Mouse (Mus musculus): Measurements from ENCODE around the gene Izumo1r.

Gene Izumo1r

DNA sequence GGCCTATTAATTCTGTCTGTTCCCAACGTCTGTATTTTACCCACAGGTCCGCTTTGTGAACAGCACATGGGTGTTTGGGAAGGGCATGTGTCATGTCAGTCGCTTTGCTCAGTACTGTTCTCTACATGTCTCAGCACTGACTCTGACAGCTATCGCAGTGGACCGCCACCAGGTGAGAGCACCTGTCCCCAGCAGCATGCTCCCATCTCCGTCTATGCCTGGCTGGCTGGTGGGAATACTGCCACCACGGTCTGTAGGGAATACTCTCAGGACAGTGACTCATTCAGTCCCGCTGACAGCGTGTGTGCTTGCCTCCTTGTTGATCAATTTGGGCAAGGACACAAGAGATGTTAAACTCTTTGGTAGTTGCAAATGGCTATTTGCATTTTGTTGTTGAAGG, 39.0 kb downstream of the Izumo1r start:
- no peak for DNase-seq

DNA sequence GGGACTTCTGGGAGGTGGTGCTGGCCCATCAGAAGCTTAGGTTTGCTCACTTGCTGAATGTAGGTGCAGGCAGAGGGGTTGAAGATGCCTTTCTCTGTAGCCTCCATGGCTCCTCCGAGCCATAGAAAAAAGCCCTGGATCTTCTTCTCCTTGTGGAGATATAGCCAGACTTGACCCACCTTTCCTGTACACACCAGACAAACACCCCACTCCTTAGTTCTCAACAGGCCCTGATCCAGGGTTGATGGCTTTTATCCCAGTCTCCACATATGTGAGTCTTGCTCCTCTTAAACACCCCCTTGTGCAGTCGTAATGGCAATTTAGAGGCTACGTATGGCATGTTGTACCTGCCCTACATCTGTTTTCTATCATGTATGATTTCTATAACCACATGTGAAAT, 40.6 kb downstream of the Izumo1r start:
- no peak for DNase-seq

DNA sequence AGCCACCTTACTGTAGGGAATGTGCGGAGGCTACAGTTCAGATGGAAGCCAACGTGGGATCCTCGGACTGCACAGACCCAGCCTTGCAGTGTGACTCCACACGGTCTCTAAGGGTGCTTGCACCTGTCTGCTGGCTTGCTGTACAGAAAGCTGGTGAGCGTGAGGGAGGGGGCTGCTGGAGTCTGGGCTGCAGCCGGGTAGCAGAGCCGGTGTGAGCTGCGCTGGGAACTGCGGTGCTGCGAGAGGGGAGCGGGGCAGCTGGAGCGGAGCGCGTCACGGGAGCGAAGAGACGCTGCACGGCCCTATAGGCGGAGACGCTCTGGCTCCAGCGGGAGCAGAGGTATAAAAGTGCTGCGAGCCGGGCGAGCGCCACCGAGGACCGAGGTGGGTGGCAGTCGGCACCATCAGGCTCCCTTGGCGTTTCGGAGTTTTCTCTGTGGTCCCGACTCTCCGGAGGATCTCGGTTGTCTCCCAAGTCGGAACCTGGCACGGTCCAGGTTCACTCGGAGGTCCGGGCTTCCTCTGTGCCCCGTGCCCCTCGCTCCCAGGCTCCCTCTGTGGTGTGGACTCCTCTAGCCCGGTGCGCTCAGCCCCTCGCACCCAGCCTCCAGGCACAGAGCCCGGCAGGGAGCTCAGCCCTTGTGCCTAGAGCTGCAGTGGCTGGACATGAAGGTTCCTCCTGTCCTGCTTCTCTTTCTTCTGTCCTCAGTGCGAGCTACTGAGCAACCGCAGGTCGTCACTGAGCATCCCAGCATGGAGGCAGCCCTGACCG, 43.7 kb downstream of the Izumo1r start, which contains the start of gene Gpr83:
Gene Gpr83, plus strand, starts transcription at position 343 of the 772 bp plus-strand sequence.
- peak; percentile 38 to 67 for DNase-seq

DNA sequence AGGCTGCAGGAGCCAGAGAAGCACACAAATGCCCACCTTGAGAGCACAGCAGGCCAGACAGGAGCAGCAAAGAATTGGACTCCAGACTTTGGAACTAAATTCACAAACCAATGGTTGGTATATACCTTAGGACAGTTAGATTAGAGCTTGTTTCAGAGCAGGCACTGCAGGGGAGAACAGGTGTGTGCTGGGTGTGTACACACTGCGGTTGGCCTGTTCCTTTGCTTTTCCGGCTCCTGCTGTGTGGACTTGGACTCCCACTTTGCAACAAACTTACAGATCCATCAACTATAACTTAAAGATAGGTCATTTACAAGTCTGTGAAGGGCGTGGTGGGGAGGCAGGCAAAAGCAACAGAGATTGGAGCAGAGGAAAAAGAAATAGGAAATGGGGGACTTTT, 45.0 kb downstream of the Izumo1r start:
- DNase-seq, result no peak

DNA sequence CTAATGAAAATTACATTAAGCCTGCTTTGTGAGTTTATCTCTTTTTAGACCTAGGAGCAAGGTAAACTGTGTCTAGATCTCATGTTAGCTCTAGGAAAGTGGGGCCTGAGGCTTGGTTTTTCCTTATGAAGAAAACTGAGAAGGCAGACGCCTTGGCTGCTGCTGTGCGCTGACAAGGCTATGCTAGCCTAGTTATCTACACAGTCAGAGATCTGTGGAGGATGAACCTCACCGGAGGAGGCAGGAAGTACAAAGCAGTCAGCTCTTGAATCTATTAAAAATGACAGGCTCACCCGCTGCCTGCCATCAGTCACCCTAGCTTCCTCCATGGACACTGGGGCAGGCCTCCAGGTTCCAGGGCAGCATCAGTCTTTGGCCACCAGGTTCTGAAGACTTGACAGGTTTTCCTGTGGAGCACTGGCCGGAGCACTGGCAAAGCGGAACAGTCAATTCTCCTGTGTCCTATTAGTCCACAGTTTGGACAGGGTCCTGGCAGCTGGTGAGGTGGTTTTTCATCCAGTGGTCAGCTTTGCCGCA, 45.5 kb downstream of the Izumo1r start:
- no peak for DNase-seq

DNA sequence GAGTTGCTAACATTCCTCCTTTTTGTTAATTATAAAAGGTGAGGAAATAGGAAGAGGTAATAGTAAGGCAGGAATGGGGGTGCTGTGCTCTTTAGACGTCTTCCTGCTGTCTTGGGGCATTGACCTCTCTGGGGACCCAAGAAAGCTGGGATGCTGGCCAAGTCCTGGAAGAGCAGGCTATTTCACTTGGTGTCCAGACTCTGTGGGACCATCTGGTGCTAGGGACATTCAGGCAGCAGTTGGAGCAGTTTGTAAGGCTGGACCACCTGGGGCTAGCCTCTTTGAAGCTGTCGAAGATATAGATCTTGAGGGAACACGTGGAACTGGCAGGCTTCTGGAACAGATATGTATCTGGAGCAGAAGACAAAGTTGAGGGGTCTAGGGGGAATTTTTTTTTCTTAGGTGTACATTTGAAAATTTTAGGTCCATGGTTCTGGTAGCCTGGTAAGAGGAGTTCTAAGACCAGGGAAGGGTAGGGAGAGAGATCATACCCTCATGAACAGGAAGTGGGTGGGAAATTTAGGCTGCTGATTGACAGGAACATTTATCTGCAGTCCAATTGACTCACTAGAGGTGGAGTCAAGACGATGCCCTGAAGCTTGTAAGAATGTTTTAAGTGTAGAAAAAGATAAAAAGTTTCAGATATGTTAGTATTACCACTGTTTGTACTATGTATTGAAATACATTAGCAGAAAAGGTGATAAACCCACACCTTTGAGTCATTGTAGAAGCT, 46.7 kb downstream of the Izumo1r start:
- no peak for DNase-seq

DNA sequence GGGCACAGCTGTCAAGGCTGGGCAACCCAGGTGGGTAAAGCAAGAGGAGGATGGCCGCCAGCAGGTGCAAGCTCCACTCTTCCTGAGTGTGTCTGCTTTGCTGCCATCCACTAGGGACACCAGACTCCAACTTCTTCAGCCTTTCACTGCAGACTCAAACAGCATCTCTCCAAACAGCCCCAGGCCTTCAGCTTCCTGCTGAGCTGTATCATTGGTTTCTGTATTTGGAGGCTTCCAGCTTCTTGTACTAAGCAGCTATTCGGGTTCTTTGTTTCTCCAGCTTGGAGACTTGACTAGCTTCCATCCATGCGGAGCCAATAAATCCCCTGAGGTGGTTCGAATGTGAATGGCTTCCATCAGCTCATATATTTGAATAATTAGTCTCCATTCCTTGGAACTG, 49.2 kb downstream of the Izumo1r start:
- no peak for DNase-seq

DNA sequence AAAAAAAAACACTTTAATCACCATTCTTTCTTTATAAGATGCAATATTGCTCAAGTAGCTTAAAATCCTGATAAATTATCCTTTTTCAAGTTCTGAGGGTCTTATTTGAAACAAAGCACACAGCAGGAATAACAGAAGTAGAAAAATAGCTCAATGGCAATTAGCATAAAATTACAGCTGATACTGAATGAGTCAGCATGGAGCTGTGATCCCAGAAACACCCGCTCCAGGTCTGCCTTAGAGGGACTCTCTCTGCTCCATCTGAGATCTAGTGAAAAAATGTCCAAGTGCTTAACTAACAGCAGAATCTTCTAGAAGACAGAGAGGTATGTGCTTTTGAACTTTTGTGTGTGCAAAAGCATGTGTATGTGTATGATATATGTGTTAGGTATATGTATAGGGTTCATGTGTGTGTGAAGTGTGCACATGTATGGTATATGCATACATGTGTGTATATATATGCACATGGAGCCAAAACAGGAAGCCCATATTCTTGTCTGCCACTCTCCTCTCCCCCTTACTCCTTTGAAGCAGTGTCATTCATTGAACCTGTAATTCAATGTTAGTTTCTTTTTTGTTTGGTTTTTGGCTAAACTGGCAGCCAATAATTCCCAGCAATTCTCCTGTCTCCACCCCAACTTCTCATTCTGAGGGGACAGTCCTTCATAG, 55.3 kb downstream of the Izumo1r start:
- DNase-seq, result no peak

DNA sequence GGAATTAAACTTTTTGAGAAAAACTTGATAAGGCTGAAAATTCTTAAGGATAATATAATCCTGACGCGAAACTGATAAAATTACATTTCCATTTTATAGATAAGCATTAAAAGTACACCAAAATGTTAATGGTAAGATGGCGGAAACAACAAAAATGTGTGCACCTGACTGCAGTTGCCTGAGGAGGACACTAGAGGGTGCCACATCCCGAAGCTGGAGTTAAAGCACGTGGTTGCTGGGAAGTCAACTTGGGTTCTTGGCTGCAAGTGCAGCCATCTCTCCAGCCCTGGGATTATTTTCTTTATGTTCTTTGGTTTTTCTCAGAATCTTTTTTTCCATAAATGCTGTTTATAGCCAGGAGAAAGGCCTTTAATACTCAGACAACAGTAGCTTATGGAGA, 57.3 kb downstream of the Izumo1r start:
- DNase-seq, result peak in 1 of 2 experiments; percentile 20

DNA sequence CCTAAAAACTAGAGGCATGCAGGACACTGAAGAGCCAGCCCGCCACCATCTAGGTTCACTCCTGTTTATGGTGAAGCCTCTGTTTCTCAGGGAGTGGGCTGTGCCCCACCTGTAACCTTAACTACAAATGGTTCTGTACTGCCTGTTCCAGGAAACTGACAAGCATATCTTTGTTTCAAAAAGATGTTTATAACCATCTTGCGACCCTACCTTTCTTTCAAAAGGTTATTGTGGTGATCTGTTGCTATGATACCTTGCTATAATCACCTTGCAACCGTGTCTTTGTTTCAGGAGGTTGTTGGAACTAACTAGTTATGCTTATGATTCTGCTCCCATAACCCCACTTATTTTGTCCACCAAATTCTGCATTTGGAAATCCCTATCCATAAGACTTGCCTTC, 59.8 kb downstream of the Izumo1r start:
- DNase-seq, result no peak

DNA sequence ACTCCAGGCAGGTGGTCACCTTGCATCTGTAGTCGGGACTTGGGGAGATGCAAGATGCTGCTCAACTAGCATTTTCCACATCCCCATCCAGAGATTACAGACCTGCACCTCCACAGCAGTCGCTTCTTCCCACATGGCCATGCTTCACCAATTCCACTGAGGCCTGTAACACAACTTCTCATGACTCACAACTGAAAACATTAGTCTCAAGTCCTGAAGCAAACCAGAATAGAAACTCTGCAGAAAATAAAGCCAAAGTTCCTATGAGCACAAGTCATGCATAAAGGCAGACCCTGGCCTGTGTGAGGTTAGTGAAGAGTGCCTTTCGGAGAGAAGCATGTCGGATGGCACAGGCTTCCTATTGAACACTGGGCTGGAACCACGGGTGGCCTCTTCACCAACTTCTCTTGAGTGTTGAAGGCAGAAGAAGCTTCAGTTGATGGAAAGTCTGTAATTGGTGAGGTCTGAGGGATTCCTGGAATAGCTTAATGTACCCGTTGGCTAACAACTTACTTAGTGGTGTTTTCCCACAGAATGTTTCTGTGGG, 60.4 kb downstream of the Izumo1r start:
- no peak for DNase-seq

DNA sequence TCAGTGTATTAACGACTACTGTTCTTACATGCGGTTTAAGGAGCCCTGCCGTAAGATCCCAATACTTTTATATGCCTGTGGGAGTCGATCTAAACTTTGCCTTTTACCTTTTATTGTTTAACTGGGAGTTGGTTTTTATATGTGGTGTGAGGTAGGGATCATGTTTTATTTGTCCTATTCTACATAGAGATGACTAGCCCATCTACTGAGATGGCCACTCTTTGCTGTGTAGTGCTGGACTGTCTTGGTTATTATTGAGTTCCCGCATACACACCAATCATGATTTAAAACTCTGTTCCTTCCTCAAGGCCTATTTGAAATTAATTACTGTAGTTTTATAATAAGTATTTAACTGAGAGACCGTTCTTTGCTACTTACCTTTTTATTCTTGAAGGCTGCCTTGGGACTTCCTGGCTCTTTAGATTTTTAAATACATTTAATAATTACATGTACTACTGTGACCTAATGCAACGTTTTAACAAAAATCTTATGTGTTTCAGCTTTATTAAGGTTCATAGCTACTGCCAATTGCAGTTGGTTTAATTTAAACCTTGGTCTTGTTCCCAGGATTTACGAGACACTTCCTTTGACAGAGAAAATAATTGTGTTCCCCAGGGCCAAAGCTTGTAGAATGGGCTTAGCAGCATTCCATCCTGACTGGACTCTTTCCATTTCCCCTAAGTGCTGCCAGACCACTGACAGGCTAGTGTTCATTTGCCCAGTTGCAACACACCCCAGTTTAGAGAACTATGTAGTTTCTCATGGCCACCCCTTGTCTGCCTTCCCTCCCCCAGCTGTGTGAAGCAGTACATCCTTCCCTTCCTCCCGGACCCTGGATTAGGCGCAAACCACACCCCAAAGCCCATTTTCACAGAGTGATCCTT, 61.6 kb downstream of the Izumo1r start:
- DNase-seq, result no peak

DNA sequence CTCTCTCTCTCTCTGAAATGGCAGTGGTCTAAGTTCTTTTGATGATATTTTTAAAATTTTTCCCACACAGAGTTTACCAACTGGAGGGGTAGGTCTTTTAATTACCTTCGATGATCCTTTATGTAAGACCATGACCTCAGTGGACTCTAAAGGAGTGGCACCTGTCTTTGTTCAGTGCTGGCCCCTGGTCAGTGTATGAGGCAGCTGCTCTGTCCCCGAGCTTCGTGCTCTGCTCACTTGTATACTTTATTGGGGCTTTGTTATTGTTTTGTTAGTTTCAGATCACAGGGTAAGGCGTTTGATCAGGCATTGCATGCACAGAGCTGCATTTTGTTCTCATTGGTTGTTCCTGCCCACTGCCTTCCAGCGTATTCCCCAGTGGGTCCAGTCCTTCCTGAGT, 63.8 kb downstream of the Izumo1r start:
- no peak for DNase-seq

DNA sequence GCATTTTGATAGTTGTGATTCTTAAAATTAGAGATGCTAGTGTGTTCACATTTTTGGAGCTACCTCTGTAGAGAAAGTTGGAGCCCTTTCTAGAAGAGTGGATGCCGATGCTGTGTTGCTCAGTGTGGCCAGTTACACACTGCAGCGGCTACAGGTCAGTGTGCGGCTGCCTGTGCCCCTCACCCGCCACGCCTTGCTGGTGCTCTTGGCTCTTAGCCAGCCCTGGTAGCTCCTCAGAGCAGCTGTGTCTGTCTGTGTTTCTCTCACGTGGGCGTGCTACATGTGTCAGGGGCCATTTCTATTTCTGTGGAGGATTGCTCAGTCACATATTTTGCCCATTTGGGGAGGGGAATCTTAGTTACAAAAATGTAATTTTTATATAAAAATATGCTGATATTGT, 64.2 kb downstream of the Izumo1r start:
- DNase-seq, result no peak

Data from thymus, postnatal 36 days (tissue).